Mouse (Mus musculus): ENCODE measurements around the gene Pmp22.

Pmp22 gene

DNA sequence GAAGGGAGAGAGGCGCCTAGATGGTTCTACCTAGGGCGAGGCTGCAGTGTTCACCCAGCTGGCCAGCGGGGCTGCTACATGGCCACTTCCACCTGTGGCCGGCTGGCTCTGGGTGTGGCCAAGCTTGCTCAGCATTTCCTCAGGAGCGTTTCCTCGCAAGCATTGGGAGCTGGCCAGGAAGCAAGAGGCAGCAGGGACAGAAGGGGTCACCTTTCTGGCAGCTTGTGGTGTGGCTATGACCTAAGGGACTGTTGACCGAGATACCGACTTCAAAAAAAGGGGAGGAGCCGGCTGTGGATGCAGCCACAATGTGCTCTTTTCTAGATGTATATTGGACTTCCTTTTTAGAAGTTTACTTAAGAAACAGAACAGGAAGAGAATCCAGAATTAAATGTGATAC is 593 bp downstream of the Pmp22 start:
- DNase-seq = peak; percentile 39 to 44

DNA sequence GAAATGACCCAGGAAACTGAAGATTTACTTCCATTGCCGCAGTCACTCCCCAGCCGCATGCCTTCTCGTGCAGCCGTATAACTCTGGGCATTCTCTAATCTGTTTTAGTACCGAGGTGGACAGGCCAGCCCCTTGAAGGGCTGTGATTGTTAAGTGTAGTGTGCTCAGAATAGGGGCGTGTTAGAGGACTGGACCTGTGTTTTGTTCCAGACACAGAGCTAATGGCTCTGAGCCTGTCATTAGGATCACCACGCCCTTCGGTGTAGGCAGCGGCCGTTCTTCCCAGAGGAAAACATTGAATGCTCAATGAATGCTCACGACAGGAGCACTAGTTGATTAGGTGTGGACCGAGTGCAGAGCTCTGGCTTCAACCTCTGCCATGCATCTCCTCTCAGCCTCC is 1.1 kb downstream of the Pmp22 start:
- no peak for DNase-seq

DNA sequence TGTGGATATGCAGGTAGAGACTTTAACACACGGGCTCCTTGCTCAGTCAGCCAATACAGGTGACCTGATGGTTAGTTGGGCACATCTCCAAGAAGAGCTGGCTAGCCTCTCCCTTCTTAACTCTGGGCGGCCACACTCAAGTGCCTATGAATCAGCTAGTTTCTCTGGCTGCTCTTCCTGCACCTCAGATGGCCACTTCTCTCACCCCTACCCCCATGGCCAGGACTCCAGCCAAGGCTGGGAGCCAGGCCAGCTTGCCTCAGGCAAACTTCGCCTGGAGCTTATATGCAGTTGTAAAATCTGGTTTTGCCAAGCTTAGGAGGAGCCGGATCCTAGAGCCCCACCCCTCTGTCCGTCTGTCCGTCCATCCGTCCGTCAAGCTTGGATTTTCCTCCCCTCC is 1.7 kb downstream of the Pmp22 start:
- DNase-seq = peak; percentile 79 to 80

- peak; percentile 35 to 47 for DNase-seq
Measured at GRCm38 (mm10) chr11:63131001-63131692, 2.4 kb downstream of the Pmp22 start.

- DNase-seq = no peak
Measured at GRCm38 (mm10) chr11:63131693-63132040, 2.9 kb downstream of the Pmp22 start.

- DNase-seq = no peak
Measured at GRCm38 (mm10) chr11:63132151-63132500, 3.3 kb downstream of the Pmp22 start.

DNA sequence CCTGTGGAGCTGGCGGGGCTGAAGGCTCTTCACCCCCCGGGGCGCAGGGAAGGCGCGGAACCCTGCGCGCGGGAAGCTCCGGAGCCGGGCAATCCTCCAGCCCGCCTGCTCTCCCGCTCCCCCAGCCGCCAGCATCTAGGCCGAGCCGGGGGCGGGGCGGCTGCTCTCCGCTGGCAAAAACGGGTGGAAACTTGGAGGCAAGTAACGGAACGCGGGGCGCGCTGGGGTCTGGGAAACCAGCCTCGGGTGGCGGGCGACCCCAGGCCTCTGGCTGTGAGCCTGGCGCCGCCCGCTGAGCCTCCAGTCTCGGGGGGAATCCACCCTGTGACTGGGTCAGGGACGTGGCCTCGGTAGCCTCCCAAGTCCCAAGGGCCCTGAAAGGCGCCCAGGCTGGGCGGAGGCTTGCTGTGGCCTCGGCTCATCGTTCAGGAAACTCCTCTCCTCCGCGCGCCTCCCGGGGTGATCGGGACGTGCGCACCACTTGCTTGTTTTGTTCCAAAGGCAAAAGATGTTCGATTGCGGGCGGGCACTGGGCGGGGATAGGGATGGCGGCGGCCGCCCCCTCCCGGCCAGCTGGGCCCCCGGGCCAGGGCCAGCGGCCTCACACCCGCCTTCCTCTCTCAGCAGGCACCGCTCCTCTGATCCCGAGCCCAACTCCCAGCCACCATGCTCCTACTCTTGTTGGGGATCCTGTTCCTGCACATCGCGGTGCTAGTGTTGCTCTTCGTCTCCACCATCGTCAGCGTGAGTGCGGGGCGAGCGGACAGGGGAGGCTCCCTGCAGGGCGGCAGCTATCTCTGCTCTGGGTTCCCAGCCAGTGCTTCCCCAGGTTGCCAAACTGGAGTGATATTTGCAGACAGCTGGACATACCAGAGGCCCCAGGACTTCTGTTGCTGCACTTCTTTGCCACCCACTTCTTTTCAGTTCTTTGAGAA is 4.0 kb downstream of the Pmp22 start:
- DNase-seq = peak; percentile 54 to 59

DNA sequence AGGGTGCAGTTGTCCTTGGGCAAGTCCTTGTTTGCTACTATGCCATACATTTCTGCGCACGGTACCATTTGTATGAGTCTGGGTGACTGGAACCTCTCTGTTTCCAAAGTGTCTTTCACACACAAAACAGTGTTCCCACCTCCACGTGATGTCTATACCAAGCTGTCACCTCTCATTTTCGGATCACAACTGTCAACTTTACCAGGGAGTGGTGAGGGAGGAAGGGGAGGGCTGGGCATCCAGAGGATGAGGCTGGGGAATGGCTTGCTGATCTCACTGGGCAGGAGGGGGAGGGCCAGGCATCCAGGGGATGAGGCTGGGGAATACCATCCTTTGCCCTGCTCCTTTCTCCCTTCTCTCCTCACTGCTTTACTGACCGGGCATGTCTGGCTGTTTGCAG is 5.2 kb downstream of the Pmp22 start:
- no peak for DNase-seq

DNA sequence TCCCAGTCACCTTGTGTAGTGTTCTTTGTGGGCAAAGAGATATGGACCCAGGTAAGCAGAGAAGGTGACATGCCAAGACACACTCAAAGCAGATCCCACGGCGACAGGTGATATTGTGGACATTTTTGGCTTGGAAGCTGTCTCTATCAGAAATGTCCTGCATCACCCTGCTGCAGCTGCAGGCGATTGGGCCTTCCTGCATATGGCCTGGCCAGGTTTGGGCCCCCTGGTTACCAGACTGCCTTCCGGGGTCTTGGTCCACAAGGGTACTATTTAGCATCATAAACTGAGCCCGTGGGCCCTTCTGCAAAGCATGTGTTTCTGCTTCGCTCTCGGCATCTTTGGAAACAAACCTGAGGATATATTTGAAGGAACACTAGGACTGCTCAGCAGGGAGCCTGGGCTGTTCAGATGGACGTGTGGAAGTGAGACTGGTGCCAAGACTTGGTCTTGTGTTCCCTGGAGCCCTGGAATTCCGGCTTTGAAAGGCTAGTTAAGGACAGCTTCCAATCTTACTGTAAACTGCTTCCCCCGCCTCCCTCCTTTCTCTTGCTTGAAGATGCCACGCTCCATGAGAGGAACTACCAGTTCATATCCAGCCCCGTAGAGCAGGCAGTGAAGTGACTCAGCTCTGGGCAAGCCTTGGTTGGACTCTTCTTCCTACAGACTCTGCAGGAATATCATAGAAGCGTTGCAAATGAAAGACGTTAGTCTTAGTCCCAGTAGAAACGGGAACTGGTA is 6.1 kb downstream of the Pmp22 start:
- DNase-seq = no peak

GRCm38 (mm10) chr11:63135622-63136021 is 6.8 kb downstream of the Pmp22 start:
- DNase-seq = peak; percentile 75 to 87

DNA sequence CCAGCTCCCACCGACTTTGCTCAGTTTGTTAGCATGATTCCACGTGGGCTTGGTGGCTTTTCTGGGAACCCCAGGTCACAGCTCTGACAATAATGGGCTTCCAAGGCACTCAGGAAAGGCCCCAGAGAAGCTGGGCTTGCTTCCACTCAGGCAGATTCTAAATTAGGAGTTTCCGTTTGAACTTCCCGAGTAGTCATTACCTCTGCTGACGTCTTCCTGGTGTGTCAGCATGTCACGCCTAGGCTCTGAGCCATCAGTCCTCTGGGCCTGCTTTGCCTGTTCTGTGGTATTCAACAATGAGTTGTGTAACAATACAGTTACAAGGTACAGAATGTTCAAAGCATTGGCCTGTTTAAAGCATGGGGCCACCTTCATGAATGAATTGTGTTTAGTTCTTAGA is 7.4 kb downstream of the Pmp22 start:
- DNase-seq = peak; percentile 66 to 67

DNA sequence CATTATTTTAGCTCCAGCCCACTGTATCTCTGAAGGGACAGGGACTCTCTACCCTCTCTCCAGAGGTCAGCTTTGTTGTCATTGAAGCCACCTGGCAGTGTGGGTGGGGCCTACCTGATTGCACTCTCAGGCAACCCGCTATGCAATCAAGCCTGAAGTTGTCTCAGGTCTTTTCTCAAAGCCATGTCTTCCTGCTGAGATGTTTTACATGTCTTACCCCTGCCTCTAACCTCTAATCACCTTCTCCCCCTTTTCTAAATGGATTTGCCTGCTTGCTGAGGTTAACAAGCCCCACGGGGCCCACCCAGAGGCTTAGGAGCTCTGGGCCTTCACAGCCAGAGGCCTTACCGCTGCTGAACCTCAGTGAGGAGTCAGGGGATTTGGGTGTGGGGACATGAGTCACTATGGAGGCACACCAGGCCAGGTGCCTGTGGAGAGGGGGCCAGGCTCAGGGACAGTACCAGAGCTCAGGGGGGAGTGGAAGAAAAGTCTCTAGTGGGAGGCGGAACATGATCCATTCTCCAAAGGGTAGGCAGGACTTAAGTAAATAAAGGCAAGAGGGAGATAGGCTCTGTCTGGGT is 8.1 kb downstream of the Pmp22 start:
- no peak for DNase-seq

DNA sequence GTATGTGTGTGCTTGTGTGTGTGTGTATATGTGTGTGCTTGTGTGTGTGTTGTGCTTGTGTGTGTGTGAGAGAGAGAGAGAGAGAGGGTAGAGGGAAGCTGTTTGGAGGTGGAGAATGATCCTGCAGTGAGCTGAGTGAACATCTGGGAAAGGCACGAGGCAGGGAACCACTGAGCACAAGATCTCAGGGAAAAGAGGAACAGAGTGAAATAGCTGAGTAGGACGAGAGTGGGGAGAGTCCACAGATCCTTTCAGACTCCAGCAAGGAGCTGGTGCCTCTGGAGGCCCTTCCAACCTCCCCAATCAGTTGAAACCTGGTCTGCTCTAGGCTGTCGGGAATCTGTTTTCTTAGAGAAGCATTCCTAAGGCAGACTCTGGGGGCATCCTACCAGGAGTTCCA is 10.0 kb downstream of the Pmp22 start:
- no peak for DNase-seq

DNA sequence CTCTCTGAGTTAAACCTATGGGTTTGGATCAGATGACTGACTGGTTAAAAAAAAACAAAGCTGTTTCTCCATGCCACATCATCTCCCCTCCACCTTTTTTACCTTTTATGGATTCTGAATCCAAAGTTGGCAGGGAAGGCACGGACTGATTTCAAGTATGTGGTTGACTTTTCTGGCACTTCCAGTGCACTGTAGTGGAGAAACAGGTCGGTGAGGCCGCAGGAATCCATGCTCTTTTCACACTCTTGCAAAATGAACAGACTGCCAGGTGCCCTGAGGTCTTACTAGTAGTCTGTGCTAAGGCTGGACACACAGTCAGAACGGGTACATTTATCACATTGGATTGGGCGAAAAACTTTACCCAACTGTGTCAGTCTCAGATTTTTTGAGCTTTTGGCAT is 13.5 kb downstream of the Pmp22 start:
- DNase-seq = no peak

DNA sequence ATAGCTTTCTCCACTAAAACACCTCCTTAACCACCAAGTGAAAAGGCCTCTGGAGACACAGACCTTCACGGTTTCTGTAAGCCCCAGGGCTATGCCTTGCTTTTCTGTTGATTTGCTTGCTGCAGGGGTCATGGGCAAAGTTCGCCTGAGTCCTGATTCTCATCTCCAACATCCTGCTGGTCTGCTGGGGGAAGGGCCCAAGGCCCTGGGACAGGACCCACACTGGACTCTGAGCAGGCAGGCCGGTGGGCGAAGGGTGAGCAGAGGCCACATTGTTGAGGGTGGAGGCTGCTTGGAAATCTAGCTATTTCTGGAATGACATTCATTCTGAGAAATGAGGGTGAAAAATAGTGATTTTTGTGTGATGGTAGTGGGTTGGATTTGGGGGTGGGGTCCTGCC is 14.0 kb downstream of the Pmp22 start:
- no peak for DNase-seq

GRCm38 (mm10) chr11:63143486-63143885 is 14.7 kb downstream of the Pmp22 start:
- no peak for DNase-seq

DNA sequence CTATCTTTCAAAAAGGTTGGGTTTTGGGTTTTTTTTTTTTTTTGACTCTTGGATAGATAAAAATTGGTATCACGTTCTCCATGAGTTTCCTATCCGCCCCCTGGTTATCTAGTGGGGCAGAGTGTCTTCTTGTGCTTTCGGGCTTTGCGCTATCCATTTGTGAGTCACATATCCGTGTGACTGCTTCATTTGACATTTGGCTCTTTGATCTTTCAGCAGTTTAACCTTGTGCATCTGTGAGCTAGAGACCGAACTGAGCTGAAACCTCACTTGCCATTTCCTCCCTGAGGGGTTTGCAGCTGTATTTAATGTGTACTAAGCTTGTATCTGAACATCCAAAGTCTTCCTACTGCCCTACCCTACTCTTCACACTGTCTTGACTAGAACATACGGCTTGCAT is 17.8 kb downstream of the Pmp22 start:
- DNase-seq = no peak

- DNase-seq = no peak
Measured at GRCm38 (mm10) chr11:63148276-63148675, 19.5 kb downstream of the Pmp22 start.

DNA sequence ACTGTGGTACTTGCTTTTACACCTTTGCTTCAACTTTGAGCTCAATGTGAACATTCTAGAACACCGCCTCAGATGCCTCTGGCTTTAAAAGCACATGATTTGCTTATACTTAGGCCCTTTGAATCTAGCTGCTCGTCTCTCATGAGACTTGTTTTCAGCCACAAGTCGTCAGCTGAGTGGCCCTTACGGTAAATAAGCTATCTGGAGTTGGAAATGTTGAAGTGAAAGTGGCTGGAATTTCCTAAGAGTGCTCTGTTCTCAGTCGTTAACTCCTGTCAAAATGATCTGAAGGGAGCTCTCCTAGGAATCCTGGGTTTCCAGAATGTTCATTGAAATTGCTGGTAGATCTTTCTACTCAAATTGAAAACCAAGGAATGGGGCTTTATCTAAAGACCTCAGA is 23.1 kb downstream of the Pmp22 start:
- DNase-seq = no peak

GRCm38 (mm10) chr11:63157117-63157516 is 28.3 kb downstream of the Pmp22 start:
- DNase-seq = no peak

DNA sequence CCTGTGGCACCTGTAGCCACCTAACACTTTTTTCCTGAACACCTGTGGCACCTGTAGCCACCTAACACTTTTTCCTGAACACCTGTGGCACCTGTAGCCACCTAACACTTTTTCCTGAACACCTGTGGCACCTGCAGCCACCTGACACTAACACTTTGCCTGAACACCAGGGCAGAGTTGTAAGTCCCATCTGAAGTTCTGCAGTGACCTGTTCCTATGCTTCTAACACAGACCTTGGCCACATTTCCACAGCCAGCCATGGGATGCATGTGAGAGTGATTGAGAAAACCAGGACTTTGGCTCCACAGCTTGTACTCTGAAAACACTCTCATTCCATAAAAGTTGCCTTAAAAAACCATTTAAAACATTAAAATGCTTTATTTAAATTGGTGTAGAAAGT is 32.1 kb downstream of the Pmp22 start:
- no peak for DNase-seq

GRCm38 (mm10) chr11:63162806-63163205 is 34.0 kb downstream of the Pmp22 start:
- no peak for DNase-seq

DNA sequence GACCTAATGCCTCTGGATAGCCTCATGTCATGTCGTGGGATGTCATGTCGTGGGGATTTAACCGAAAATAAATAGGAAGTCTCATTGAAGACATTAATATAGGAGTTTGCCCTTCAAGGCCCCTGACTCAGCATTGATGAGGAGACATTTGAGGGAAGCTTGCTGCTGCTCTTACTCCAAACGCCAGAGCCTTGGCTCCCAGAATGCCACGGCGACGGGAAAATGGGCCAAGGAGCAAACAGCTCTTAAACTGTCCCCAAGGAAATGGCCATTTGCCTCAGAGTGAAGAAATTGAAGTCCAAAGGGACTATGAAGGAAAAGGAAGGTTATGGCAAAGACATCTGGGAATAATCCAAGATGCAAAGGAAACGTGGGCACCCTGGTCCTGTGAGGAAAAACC is 34.8 kb downstream of the Pmp22 start:
- DNase-seq = no peak
